Mouse (Mus musculus): ENCODE results near the gene Urb2.

DNA sequence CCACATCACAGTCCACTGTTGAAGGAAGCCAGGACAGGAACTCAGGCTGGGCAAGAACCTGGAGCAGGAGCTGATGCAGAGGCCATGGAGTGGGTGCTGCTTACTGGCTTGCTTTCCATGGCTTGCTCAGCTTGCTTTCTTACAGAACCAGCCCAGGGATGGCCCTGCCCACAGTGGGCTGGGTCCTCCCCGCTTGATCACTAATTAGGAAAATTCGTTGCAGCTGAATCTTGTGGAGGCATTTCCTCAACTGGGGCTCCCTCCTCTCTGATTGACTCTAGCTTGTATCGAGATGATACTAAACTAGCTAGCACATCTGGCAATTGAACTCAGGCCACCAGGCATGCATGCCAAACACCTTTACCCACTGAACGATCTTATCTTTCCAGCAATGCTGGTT is 18.0 kb downstream of the Urb2 start:
- no peak for TF ChIP-seq CTCF (conservative IDR thresholded peaks at IDR 0.05; ENCODE audit: insufficient read depth, insufficient read length, low read depth, low read length)
- TF ChIP-seq POLR2A (IDR thresholded peaks at IDR 0.05; ENCODE audit: low read depth, low read length): no peak
